Mouse (Mus musculus) left cerebral cortex, postnatal 14 days (tissue): Measurements from ENCODE around the gene Btbd1. TPM values are rescaled to one million over a fixed set of nuclear protein-coding genes. Genes with fewer than 3 reads are reported as not detected.
"Not testable (repeated sequence)": the region's sequence is repeated elsewhere in the genome, so short reads cannot be mapped to it uniquely, and the experiment has no call there.

Experiments used
- DNase-seq, 2 experiments: peaks; one replicate each; pipeline ENCODE4 v3.0.0; 2021 to 2022; ENCODE audit warnings: low spot score in 2 of 2, mixed read lengths in 1 of 2
- intact Hi-C: fragments of 180-260 bp; cut with DNase I; formaldehyde crosslinking; loops from one replicate; pipeline ENCODE4 v1.15.1; 2025
- total RNA-seq, 2 experiments: library from RNA; stranded (reverse); gene quantifications; 2 replicates each; pipeline ENCODE4 v1.2.3; 2021

Btbd1 gene
- total RNA-seq, 2 experiments from 2014 or later: 123 to 130 TPM

DNA sequence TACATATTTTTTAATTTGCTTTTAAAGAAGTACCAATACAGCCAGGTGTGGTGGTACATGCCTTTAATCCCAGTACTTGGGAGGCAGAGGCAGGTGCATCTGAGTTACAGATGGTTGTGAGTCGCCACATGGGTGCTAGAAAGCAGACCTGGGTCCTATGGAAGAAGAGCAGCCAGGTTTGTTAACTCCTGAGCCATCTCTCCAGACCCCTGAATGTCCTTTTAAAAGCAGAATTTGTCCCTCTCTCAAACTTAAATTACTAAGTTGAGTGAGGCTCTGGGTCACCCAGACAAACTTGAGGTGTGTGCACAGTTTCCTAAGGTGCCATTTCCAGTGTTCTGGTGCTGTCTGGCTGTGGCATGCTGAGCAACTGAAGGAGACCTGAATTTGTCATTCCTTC lies 26.5 kb upstream of the Btbd1 start, which contains the start of gene Gm10160:
Gm10160 (minus strand) TSS at position 101 of the 400 bp plus-strand sequence.
- DNase-seq: no peak
- intact Hi-C loops: no loop called here

DNA sequence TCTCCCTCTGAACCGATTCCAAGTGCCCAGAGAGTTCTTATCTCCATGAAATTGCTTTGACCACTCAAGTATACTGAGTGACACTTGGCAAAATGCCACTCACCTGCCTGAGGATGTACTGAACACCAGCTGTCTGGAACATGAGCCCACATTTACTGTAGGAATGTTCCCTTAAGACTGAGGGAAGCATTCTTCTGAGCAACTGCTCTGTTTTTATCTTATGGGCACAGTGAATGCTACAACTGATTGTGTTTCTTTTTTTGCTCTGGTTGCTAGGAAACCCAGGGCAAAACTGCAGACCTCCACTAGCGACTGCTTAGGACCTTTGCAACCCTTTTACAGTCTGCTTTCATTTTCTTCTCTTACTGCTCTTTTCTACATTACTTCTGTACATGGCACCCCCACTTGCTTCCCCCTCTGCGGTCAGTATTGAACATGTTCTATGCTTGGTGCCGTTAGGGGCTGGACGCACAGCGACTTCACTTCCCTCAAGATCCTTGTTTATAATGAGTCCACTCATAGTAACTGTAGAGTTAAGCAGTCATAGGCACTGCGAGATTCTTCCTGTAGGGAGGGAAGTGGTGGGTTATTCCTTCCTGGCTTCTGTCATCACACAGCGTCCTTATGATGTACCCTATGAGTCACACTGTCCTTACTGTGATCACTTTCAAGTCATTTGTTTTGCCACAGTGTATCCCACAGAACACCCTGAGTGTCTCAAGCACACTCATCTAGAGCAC lies 25.5 kb upstream of the Btbd1 start:
- no peak for DNase-seq
- intact Hi-C loops: no loop called here

DNA sequence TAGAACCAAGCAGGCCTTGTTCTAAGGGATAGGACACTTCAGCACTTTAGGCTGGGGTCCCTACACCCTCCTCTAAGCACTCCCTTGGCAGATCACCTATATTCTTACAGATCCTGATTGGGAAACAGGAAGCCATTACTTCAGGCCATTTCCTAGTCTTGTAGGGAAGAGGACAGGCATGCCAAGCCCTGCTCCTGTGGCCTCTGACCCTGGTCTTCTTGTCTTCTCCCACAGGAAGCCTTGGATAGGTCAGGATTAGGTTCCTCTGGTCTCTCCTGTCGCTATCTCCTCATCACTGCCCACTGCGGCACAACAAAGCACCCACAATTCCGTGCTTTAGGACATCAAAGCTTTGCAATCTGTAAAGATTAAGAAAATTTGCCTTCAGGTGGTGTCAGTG lies 22.5 kb upstream of the Btbd1 start:
- no peak for DNase-seq
- intact Hi-C loops: no loop called here

DNA sequence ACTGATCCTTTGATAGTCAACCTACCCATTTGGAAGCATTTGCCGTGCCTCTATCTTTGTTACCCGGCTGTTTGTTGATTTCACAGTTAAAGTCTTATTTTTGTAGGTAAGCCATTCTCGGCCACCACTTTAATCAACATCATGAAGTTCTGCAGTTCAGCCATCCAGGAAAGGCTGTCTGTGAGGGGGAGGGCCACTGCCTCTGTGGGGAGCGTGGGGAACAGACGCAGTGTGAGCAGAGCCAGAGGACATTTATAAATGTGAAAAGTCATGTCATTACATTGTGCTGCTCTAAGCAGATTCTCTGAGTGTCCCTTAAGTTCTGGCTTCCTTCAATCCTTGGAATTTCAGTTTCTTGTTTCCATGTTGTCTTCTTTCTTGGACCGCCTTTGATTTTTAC lies 20.9 kb upstream of the Btbd1 start:
- intact Hi-C loops: no loop called here
- no peak for DNase-seq

DNA sequence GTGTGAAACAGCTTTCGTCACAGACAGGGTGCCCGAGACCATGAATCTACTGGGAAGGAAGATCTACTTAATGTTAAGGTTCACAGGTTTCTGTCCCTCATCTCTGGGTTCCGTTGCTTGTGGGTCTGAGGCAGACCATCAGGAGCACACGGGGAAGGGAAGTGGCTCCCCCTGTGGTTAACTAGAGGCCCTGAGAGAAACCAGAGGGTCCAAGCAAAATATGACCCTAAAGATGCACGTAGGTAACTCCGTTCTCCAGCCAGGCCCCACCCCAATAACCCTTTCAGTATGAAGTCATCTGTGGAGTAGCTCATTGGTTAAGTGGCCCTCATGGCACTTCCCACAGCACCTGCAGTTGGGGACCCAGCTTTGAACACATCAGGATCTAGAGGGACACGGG lies 20.4 kb upstream of the Btbd1 start:
- no peak for DNase-seq

DNA sequence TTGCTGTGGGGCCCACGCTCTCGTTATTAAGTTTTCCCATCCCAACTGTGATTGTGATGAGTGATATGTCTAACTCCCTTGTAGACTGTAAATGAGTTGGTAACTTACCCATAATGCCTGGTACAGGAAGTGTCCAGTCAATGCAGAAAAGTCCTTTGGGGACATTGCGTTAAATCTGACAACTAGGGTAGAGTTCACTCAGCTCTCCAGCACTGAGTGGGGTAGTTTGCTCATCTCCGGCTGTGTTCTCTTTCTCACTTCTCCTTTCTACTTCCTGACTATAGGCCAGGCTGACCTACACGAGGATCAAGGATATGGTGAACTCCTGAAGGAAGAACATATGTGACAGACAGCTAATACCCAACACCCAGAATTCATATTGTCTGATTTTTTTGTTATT lies 20.0 kb upstream of the Btbd1 start:
- intact Hi-C loops: no loop called here
- no peak for DNase-seq

More for the DNA sequence above, 20.4 kb upstream of the Btbd1 start:
- intact Hi-C loops: no loop called here

DNA sequence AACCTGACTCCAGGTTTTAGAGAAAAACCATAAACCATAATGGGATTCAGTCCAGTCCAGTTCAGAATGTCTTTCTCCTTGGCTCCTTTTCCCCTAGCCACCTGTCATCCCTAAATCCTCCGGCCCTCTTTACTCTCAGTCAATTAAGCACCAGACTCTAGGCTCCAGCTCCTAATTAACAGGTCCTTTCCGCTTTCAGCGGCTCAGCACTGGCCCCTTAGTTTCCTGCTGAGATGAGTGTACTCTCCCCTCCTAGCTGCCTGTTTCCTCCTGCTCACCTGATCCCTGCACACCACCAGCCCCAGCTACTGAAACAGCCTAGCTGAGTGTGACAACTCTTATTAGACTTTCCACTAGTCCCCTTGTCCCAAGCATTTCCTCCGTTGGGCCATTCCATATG lies 18.5 kb upstream of the Btbd1 start:
- DNase-seq: no peak
- intact Hi-C loops: no loop called here

DNA sequence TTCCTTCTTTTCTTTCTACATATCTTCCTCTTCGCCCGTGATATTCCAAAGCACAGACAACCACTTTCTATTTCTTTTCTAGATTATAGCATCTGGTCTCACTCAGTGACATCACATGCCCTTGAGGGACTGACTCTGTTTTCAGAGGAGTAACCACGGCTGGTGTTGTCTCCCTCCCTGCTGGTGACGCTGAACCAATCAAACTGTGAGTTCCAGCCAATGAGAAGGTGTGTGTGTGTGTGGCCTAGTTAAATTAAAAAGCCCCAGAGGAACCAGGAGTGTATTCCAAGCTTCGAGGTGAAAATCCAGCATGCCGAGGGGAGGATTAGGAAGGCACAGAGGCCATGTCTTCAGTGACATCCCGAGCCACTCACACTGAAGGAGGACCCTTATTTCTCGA lies 17.8 kb upstream of the Btbd1 start:
- no peak for DNase-seq
- intact Hi-C loops: no loop called here

DNA sequence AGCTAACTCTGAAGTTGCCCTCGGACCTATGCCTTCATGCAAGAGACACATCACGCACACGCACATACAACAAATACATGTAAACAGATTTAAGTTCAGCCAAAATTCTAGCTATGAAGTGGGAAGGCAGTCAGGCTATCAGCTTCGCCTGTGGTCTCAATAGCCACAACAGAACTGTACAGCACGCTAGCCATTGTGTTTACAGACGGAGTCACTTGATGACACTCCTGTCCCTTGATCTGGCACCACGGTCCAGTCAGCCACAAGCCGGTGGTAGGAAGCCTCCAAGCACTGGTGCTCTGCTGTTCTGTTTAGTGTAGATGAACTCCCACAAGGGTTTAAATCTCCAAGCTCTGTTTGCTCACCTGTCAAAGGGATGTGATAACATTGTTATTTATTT lies 16.8 kb upstream of the Btbd1 start:
- no peak for DNase-seq
- intact Hi-C loops: no loop called here

DNA sequence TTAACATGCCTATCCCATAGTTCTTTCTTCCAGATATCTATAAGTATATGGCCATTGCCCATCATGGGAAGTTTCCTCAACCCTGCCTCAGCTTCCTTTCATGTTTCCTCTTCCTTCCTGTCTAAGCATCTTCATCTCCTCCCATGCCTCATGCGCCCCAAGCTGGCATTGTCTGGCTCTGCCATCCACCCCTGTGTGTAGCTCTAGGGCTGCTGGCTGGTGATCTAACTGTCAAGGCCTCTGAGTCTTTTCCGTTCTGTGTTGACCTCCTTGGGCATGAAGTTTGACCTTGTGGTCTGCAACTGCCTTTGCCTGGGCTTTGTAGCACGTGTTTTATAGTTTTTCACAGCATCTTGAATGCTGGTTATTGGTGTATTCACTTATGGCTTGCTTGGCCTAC lies 16.1 kb upstream of the Btbd1 start:
- intact Hi-C loops: no loop called here
- DNase-seq: no peak

DNA sequence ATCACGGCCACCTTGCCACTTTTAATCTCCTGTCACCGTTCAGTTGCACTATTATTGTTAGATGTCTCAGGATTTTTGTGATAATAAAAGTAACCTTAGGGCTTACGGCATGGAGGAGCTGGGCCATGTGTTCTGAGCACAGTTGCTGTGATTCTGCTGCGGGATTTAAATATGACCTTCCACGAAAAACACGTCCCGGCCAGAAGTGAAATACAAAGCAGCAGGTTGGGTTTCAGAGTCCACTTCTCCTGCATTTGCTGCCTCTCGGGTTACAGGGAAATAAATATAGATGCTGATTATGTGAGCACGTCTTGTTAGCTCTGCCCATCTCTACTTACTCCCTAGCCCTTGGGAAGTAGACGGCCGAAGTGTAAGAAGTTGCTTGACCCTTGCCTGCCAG lies 15.6 kb upstream of the Btbd1 start:
- intact Hi-C loops: no loop called here
- DNase-seq: no peak

DNA sequence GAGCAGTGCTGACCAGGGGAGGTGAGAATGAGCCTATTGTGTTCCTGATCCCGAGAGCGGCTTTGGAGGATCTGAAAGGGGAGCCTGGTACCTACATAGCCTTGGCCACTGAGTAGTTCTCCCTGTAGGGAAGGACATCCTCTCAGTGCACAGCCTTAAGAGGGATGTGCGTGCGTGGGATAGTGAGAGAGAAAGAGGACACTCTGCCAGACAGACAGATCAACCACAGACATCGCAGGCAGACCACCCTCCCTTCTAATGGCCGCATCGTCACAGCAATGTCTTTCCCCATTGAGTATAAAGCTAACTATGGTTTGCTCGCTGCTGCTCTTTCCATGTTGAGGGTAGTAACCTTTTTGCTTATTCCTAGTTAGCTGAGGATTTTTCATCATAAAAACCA lies 14.7 kb upstream of the Btbd1 start:
- intact Hi-C loops: no loop called here
- DNase-seq: no peak

DNA sequence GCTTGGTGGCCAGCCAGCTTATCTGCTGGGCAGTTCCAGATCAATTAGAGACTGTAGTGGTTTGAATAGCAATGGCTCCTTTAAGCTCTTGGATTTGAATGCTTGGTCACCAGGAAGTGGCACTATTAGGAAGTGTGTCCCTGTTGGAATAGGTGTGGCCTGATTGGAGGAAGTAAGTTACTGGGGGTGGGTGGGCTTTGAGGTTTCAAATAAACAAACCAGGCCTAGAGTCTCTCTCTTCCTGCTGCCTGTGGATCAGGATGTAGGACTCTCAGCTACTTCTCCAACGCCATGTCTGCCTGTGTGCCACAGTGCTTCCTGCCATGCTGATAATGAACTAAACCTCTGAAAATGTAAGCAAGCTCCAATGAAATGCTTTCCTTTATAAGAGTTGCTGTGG lies 13.8 kb upstream of the Btbd1 start:
- no peak for DNase-seq
- intact Hi-C loops: no loop called here

DNA sequence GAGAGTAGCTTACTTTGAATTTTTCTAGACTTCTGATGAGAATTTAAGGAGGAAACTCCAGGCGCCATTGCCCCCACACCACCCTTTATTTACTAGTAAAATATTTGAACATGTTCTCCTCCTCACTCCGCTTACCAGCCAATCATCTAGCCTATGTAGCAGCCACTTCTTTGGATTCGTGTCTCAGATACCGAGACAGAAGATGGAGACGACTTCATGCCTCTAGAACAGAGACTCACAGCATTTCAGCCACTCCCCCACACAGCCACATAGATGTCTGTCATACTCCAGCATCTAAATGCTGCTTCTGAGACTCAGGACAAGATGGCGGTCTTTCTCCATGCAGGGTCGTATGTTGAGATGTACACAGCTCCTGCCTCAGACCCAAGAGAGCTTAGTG lies 12.9 kb upstream of the Btbd1 start:
- DNase-seq: no peak
- intact Hi-C loops: no loop called here

DNA sequence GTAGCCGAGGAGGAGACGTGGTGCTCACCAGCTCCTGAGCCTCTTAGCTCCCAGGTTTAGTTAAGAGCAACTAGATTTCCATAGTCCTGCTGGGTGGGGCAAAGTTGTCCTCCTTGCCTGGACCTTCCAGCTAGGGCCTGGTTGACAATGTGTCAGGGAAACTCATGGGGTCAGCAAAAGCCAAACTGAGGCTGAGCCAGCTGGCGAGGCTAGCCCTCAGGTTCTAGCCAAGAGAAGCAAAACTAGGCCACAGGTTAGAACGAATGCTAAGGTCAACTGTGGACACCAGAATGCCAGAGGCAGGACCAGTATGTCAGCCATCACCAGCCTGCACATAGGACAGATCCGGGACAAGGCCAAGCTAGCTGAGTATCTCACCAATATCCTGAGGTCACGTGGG lies 12.2 kb upstream of the Btbd1 start:
- intact Hi-C loops: no loop called here
- no peak for DNase-seq

DNA sequence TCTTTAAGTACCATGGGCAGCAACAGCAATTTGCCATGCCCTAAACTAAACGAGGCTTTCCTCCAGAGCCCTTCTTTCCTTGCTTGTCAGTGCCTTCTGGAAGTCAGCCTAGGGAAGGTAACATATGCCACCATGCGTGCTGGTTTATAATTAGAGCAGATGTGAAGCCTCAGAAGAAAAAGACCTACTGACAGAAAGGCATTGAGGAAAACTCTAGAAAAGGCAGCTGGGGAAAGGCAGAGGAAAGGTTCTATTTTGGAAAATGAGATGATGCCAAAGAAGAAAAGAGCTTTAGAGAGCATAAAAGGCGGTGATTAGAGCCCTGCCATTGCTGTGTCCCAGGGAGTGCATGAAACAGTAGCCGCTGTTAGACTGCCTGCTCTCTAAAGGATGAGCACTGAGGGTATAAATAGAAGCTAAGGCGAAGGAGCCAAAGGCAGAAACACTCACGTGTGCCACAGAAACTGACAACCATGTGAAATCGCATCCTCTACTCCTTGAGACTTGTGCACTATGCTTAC lies 11.5 kb upstream of the Btbd1 start:
- peak; percentile 49 to 78 for DNase-seq
- intact Hi-C loops: no loop called here

DNA sequence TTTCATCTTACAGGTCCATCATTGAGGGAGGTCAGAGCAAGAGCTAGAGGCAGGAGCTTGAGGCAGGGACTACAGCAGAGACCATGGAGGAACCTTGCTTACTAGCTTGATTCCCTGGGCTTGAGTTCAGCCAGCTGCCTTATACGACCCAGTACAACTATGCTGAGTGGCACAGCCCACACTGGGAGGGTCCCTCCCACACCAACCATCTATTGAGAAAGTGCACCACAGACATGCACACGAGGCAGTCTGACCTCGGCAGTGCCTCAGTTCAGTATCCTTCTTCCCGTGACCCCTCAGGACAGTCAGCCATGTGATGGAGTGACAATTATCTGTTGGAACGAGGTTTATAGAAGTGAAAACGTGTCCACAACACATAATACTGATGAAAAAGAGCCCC lies 10.5 kb upstream of the Btbd1 start:
- intact Hi-C loops: no loop called here
- DNase-seq: no peak

DNA sequence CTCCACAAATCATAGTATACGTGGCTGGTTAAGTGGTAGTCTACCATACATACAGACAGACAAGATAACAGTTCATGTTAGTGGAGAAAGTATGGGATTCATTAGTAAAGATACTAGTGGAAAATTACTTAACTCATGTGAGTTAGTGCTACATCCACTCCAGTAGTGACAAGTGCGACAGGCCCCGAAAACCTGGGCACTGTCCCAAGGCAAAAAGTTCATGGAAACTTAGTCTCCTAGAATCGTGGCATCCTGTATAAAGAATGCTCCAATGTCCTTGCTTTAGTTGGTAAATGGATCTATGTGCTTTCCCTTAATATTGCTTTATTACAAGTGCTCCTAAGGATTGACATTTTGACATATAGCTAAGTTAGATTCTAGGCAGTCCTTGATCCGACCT lies 8.5 kb upstream of the Btbd1 start:
- intact Hi-C loops, DNase-seq: not testable (repeated sequence)

DNA sequence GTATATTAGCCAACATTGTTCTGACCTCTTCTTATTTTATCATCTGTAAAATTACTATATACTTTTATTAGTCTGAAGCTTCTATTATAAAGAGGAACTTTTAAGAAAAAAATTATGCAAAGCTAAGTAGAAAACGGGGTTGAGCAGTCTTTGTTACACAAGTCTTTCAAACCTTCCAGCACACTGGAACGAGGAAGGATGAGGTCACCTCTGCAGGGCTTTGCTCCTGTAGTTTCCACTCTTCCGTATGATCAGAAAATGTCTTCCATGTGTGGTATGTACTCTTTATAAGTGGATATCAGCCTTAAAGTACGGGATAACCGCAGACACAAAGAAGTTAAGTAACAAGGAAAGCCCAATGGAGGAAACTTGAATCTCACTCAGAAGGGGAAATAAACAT lies 6.2 kb upstream of the Btbd1 start:
- DNase-seq: no peak

DNA sequence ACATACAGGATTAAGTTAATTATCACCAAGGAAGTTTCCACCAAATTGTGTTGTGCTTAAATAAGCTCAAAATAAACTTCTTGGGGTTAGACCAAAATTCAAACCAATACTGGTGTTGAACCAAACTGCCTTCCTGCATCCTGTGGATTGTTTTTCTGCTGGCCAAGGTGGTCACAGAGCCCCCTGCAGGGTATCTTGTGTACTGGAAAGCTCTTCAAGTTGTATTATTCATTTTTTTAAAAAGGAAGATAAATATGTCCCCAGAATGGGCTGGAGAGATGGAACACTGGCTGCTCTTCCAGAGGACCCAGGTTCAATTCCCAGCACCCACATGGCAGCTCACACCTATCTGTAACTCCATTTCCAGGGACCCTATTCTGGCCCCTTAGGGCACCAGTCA lies 5.6 kb upstream of the Btbd1 start:
- intact Hi-C loops: no loop called here

More for the DNA sequence above, 6.2 kb upstream of the Btbd1 start:
- intact Hi-C loops: no loop called here

DNA sequence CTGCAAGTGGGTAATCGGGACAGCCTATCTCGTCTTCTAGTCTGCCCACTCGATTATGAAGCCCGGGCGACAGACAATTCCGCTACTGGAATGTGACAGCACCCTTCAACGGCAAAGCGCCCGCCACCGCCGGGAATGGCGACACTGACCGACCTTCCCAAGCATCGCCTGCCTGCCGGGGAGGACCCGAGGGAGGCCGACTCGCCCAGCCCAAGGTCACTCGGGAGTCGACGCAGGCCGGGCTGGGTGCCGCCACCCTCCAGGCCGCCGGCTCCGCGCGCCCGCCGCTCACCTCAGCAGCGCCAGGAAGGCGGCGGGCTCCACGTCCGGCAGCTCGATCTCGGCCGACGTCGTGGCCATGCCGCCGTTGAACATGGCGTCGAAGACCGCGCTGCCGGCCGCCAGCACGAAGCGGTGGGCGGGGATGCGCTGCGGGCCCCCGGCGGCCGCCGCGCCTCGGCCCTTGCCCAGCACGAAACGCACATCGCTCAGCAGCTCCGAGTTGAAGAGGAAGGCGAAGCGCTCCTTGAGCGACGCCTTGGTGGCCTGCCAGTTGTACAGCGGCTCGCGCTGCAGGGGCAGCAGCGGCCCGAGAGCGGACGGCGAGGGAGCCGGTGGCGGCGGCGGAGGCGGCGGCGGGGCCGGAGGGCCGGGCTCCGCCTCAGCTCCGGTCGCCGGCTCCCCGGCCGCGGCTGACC lies 401 bp downstream of the Btbd1 start:
- DNase-seq: peak; percentile 29 to 52
- intact Hi-C loops: loop anchor here (2.0 to 10.0 kb wide), 2 partner anchors 40 to 106 kb away; partner anchors contain the start of genes 3110040N11Rik and Hdgfl3

More for the DNA sequence above, 5.6 kb upstream of the Btbd1 start:
- no peak for DNase-seq
